Mouse (Mus musculus) intestine, embryonic 14.5 days (tissue): ENCODE measurements around the gene Pik3r2. TPM values are rescaled to one million over a fixed set of nuclear protein-coding genes. Genes with fewer than 3 reads are reported as not detected.

Experiments
- ATAC-seq: fragments of 200-750 bp; cut with Nextera tagmentation; replicated peaks from 2 replicates; pipeline ENCODE4 v1.8.0; 2017; ENCODE audit warnings: low read depth, moderate number of reproducible peaks, moderate TSS enrichment, moderate library complexity; ENCODE audit not compliant: low FRiP score, low TSS enrichment
- DNase-seq: peaks from one replicate; pipeline ENCODE4 v3.0.0-alpha.2; 2018; ENCODE audit warnings: low spot score
- H3K27ac ChIP-seq: fragments of 300-500 bp; sonication (generic); 2 replicates; pipeline ENCODE4 v1.5.1; 2014; ENCODE audit warnings: low read depth, mild to moderate bottlenecking, control low read depth
- H3K27me3 ChIP-seq: fragments of 300-500 bp; sonication (generic); replicated peaks from 2 replicates; pipeline ENCODE4 v1.6.1; 2014; ENCODE audit warnings: low read length, control low read depth; ENCODE audit not compliant: control insufficient read depth, insufficient read depth
- H3K36me3 ChIP-seq: fragments of 300-500 bp; sonication (generic); 2 replicates; pipeline ENCODE4 v1.6.1; 2014; ENCODE audit warnings: low read length, control low read depth; ENCODE audit not compliant: control insufficient read depth, insufficient read depth
- H3K4me1 ChIP-seq: fragments of 300-500 bp; sonication (generic); replicated peaks from 2 replicates; pipeline ENCODE4 v1.6.1; 2014; ENCODE audit warnings: low read length, control low read depth, mixed read lengths; ENCODE audit not compliant: control insufficient read depth, insufficient read depth
- H3K4me2 ChIP-seq: fragments of 300-500 bp; sonication (generic); 2 replicates; pipeline ENCODE4 v1.6.1; 2014; ENCODE audit warnings: low read length
- H3K4me3 ChIP-seq: fragments of 300-500 bp; sonication (generic); 2 replicates; pipeline ENCODE4 v1.5.1; 2014; ENCODE audit warnings: low read depth, low read length, control low read depth, mixed read lengths
- H3K9ac ChIP-seq: fragments of 300-500 bp; sonication (generic); 2 replicates; pipeline ENCODE4 v1.6.1; 2014; ENCODE audit warnings: mild to moderate bottlenecking, low read length
- H3K9me3 ChIP-seq: fragments of 300-500 bp; sonication (generic); 2 replicates; pipeline ENCODE4 v1.6.1; 2016; ENCODE audit warnings: low read length, control low read depth; ENCODE audit not compliant: control insufficient read depth
- WGBS: fragments of 180-500 bp; shearing (Covaris S2); extraction: QIAGEN DNeasy Blood & Tissue Kit; methylation state at CpG from one replicate; pipeline ENCODE4 v1.1.7; 2014; 5-methylcytosine and 5-hydroxymethylcytosine counted together
- microRNA-seq: library from miRNA; unstranded; fragments of <30 nt; microRNA quantifications from one replicate; pipeline ENCODE4, GENCODE M21; 2016
- polyA plus RNA-seq: library from polyadenylated mRNA; unstranded; fragments of >200 nt; fragmentation: Nextera tagmentation; extraction: Ambion mirVana; gene quantifications from 2 replicates; pipeline ENCODE4 v1.2.1, GENCODE M21; 2014

The Pik3r2 gene
- polyA plus RNA-seq, 1 experiment from 2014 or later, result 47.3 TPM

DNA sequence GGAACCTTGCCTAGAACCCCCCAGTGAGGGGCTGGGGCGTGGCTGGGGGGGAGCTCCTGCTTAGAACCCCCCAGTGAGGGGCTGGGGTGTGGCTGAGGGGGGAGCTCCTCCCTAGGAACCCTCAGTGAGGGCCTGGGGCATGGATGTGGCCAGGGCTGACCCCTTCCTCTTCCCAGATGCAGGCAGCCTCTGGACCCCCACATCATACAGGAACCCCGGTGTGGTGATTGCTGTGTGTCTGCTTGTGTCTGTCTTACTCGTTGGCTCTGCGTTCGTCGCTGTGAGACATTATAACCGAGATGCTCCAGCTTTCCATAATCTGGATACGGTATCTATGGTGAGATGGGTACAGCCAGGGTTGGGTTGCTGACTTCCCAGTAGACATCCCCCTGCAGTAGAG lies 54.9 kb downstream of the Pik3r2 start:
- 0 out of 2 replicates have a peak, but pooled peaks cover 4% of the 10 kb centered on the region for H3K27me3 ChIP-seq
- H3K4me2 ChIP-seq, result no peak overlapping the region
- WGBS, result 83% methylated on average over 8 of the region's 8 CpGs
- no peak overlapping the region for H3K4me3 ChIP-seq
- no peaks in the 10 kb centered on the region for H3K4me1 ChIP-seq
- ATAC-seq (no peak), DNase-seq (no peak)
- no peak overlapping the region for H3K27ac ChIP-seq
- H3K36me3 ChIP-seq, result no peaks in the 10 kb centered on the region
- H3K9me3 ChIP-seq, result no peaks in the 10 kb centered on the region
- no peak overlapping the region for H3K9ac ChIP-seq

DNA sequence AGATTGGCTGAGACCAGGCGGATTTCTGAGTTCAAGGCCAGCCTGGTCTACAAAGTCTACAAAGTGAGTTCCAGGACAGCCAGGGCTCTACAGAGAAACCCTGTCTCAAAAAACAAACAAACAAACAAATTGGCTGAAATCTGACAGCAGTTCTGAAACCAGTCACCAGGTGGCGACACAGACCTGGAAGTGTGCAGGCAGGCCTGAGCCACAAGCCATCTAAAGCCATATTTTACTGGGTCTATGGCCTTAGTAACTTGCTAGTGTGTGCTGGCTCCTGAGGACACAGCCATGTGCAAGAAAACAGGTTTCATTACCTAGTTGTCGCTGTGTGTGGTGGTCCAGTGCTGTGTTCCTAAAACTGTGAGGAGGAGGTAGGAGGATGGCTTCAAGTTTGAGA lies 55.8 kb downstream of the Pik3r2 start:
- peak; percentile 44 for ATAC-seq
- Histone ChIP-seq H3K36me3 (no peaks in the 10 kb centered on the region), H3K27ac (no peak overlapping the region), H3K9ac (no peak overlapping the region), H3K9me3 (no peaks in the 10 kb centered on the region), H3K4me1 (no peaks in the 10 kb centered on the region), H3K27me3 (no peaks in the 10 kb centered on the region), H3K4me3 (no peak overlapping the region), H3K4me2 (no peak overlapping the region)
- peak; percentile 95 for DNase-seq
- WGBS, result 6% methylated on average over 3 of the region's 3 CpGs

DNA sequence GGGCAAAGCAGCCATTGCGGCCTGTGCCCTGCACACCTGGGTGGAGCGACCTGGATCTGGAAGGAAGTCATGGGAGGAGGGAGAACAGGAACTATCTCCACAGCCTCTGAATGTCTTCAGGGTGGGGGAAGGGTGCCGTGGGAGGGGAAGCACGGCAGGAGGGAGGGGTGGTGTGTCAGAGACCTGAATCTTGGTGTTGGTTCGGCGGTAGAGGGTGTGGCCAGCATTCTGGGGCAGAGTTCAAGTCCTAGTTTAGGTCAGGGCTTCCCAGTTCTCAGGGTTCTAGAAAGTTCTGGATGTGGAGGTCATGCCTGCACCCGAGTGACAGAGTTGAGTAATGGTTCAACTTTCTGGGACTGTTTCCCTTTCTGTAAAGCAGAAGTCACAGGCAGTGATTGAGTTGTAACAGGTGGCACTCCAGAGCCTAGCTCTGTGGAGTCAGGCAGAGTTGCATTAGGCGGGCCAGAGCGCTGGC lies 56.7 kb downstream of the Pik3r2 start:
- WGBS, result 52% methylated on average over 9 of the region's 9 CpGs
- Histone ChIP-seq H3K27ac (no peak overlapping the region), H3K4me1 (no peaks in the 10 kb centered on the region), H3K36me3 (no peaks in the 10 kb centered on the region), H3K4me3 (no peak overlapping the region), H3K27me3 (no peaks in the 10 kb centered on the region), H3K9me3 (no peaks in the 10 kb centered on the region), H3K4me2 (no peak overlapping the region), H3K9ac (no peak overlapping the region)
- ATAC-seq, result no peak
- no peak for DNase-seq

DNA sequence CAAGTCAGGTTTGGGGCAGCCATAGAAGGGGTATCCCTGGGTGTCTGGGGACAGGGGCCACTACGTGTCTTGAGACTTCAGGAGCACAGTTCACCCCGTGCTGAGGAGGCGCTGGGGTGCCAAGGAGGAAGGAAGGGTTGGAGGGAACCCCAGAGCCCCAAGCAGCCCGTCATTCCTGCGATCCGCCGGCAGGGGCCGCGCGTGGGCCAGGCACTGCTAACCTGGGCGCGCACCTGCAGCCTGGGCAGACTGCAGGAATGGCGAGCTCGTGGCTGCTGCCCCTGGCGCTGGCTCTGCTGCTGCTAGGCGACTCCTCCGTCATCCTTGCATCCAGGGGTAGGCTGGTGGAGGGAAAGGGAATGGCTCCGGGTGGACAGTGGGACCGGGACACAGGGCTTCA lies 58.2 kb downstream of the Pik3r2 start, which contains the start of gene Gm3336:
Gm3336 (plus strand) TSS at position 247 of the 400 bp plus-strand sequence.
- no peak within 1 kb of the TSS for H3K9ac ChIP-seq
- WGBS, result 4% methylated on average over 17 of the region's 19 CpGs
- no peak within 1 kb of the TSS for H3K27ac ChIP-seq
- no peaks in the 10 kb centered on the region for H3K27me3 ChIP-seq
- peak; percentile 32; the same call in 1 of the 2 replicates for ATAC-seq
- peak; percentile 78 for DNase-seq
- H3K36me3 ChIP-seq, result no peaks in the 10 kb centered on the region
- no peak within 1 kb of the TSS for H3K4me2 ChIP-seq
- H3K4me3 ChIP-seq, result no peak within 1 kb of the TSS
- no peaks in the 10 kb centered on the region for H3K9me3 ChIP-seq
- H3K4me1 ChIP-seq, result no peaks in the 10 kb centered on the region

Small RNAs within 50 kb of the gene (microRNA-seq; reads per million reads assigned to microRNA genes)
- gene Mir7240, result 0.51 reads per million

Other genes with a start within 250 kb of the Pik3r2 start
- 271 and 278 TPM in 2 replicates for gene Fkbp8, start 249.0 kb downstream of the Pik3r2 start, polyA plus RNA-seq
- gene Kxd1, start 248.8 kb downstream of the Pik3r2 start, polyA plus RNA-seq, result 71.1 and 77.6 TPM in 2 replicates
- gene Ell, start 237.3 kb downstream of the Pik3r2 start, polyA plus RNA-seq, result 16.6 and 18.5 TPM in 2 replicates
- 86.8 and 106 TPM in 2 replicates for gene Isyna1, start 182.3 kb downstream of the Pik3r2 start, polyA plus RNA-seq
- 124 and 125 TPM in 2 replicates for gene Ssbp4, start 167.8 kb downstream of the Pik3r2 start, polyA plus RNA-seq
- 1.2 and 2.0 TPM in 2 replicates for gene Lrrc25, start 160.6 kb downstream of the Pik3r2 start, polyA plus RNA-seq
- gene Gdf15, start 144.3 kb downstream of the Pik3r2 start, polyA plus RNA-seq, result 0.55 and 1.1 TPM in 2 replicates
- gene Pgpep1, start 116.3 kb downstream of the Pik3r2 start, polyA plus RNA-seq, result 65.5 and 65.9 TPM in 2 replicates
- gene Lsm4, start 103.5 kb downstream of the Pik3r2 start, polyA plus RNA-seq, result 290 and 307 TPM in 2 replicates
- 94.0 and 114 TPM in 2 replicates for gene Jund, start 77.8 kb downstream of the Pik3r2 start, polyA plus RNA-seq
- gene Iqcn, start 73.3 kb downstream of the Pik3r2 start, polyA plus RNA-seq, result 0.05 TPM in 2 replicates
- gene Gm3336, start 58.2 kb downstream of the Pik3r2 start, polyA plus RNA-seq, result 0.67 and 0.88 TPM in 2 replicates
- 0.39 and 0.42 TPM in 2 replicates for gene Pde4c, start 53.0 kb downstream of the Pik3r2 start, polyA plus RNA-seq
- 27.7 and 28.6 TPM in 2 replicates for gene Rab3a, start 22.0 kb downstream of the Pik3r2 start, polyA plus RNA-seq
- 58.6 and 59.9 TPM in 2 replicates for gene Mpv17l2, start 15.8 kb downstream of the Pik3r2 start, polyA plus RNA-seq
- gene Mast3, start 28.3 kb upstream of the Pik3r2 start, polyA plus RNA-seq, result 13.1 and 16.7 TPM in 2 replicates
- gene Il12rb1, start 31.7 kb upstream of the Pik3r2 start, polyA plus RNA-seq, result 0.24 and 0.35 TPM in 2 replicates
- 7.3 and 7.9 TPM in 2 replicates for gene Arrdc2, start 63.0 kb upstream of the Pik3r2 start, polyA plus RNA-seq
- gene Kcnn1, start 86.5 kb upstream of the Pik3r2 start, polyA plus RNA-seq, result 1.6 and 2.1 TPM in 2 replicates
- gene Ccdc124, start 97.2 kb upstream of the Pik3r2 start, polyA plus RNA-seq, result 97.3 and 105 TPM in 2 replicates
- 0.32 and 0.45 TPM in 2 replicates for gene Slc5a5, start 116.0 kb upstream of the Pik3r2 start, polyA plus RNA-seq
- 6,009 and 6,086 TPM in 2 replicates for gene Rpl18a, start 120.7 kb upstream of the Pik3r2 start, polyA plus RNA-seq
- gene Map1s, start 129.2 kb upstream of the Pik3r2 start, polyA plus RNA-seq, result 43.8 and 44.7 TPM in 2 replicates